Comparison of ENCODE assay signal across 14 mouse cellular contexts in the genomic region with DNA sequence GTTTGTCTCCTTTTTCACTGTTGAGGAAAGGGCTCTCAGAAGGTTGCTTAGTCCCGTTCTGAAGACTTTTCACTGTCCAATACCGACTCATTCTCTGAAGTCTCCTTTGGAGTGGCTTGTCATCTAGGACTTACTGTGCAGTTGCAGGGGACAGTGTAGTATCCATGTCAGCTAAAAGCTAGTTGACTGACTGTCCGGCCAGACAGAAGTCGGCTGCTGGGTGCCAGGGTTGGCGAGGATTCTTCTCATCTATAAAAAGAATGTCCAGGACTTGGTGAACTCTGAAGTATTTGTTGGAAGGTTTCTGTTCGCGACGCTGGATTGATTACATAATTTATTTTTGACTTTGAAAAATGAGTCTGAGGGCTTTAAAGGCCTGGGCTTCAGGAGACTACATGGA.
"Had no signal": no experiment of that assay in that cellular context is flagged by ENCODE, and none has a peak within 500 bp of the region (broad histone marks: within the 10 kb centered on the region; RNA-seq: fewer than 3 reads in every experiment).

No protein-coding gene starts in this region.

- H3K4me1 ChIP-seq: intestine, embryonic 15.5 days; limb, embryonic 15.5 days; liver, embryonic 12.5 days; midbrain, embryonic 15.5 days; neural tube, embryonic 12.5 days had no signal

- DNase-seq: kidney, adult 8-10 months; kidney, postnatal 36 days; layer of hippocampus, adult 9-11 months; layer of hippocampus, postnatal 36 days; thymus, postnatal 36 days had no signal

- ATAC-seq: intestine, embryonic 15.5 days; liver, embryonic 12.5 days; midbrain, embryonic 15.5 days had no signal

- H3K9me3 ChIP-seq: intestine, embryonic 15.5 days; limb, embryonic 15.5 days; liver, embryonic 12.5 days; megakaryocyte, embryonic 14.5 days; midbrain, embryonic 15.5 days; neural tube, embryonic 12.5 days had no signal

- H3K36me3 ChIP-seq: intestine, embryonic 15.5 days; limb, embryonic 15.5 days; liver, embryonic 12.5 days; midbrain, embryonic 15.5 days; neural tube, embryonic 12.5 days had no signal

- H3K4me3 ChIP-seq: intestine, embryonic 15.5 days; limb, embryonic 15.5 days; liver, embryonic 12.5 days; megakaryocyte, embryonic 14.5 days; midbrain, embryonic 15.5 days; neural tube, embryonic 12.5 days had no signal

- H3K4me2 ChIP-seq: intestine, embryonic 15.5 days; limb, embryonic 15.5 days; liver, embryonic 12.5 days; midbrain, embryonic 11.5 days; midbrain, embryonic 15.5 days; neural tube, embryonic 12.5 days had no signal

- H3K27ac ChIP-seq: intestine, embryonic 15.5 days; kidney, postnatal 0 days; limb, embryonic 15.5 days; liver, embryonic 12.5 days; macrophage; midbrain, embryonic 15.5 days; neural tube, embryonic 12.5 days had no signal

- H3K9ac ChIP-seq: intestine, embryonic 15.5 days; limb, embryonic 15.5 days; liver, embryonic 12.5 days; midbrain, embryonic 15.5 days; neural tube, embryonic 12.5 days had no signal

- H3K27me3 ChIP-seq: intestine, embryonic 15.5 days; limb, embryonic 15.5 days; liver, embryonic 12.5 days; megakaryocyte, embryonic 14.5 days; midbrain, embryonic 15.5 days; neural tube, embryonic 12.5 days had no signal
